Mouse (Mus musculus): ENCODE data around the gene Olfr1366.
"Not testable (repeated sequence)": the region's sequence is repeated elsewhere in the genome, so short reads cannot be mapped to it uniquely, and the experiment has no call there.

DNA sequence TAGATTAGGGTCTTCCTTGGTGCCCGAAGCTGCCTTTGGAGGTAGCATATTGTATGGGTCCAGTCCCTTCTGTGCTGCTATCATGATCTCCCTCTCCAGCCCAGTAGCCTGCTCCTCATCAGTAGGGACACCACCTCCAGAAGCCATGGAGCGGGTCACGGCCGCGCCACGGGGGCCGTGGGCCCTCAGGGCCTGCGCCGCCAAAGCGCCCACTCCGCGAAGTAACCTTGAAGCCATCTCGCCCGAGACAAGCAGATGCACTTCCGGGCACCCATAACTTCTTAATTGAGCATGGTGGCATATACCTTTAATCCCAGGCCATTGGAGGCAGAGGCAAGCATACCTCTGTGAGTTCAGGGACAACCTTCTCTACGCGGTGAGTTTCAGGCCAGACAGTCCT lies 41.4 kb downstream of the Olfr1366 start, which contains the start of gene Gm11273:
- not testable (repeated sequence) for TF ChIP-seq CTCF (IDR thresholded peaks at IDR 0.05; ENCODE audit: low read depth); EP300 (optimal IDR thresholded peaks at IDR 0.05)
